In genomic region chr6:47304848-47305490, GRCm38 (mm10) we compare ENCODE assay signal across 22 mouse cellular contexts.
A peak's percentile ranks its signal among the peaks of the same experiment; 100 is the strongest.
DNase-seq lines count a peak whose midpoint lies in the region; ATAC-seq and TF ChIP-seq lines count a peak whose summit lies in the region.
"Had no signal": no experiment of that assay in that cellular context is flagged by ENCODE, and none has a peak within 500 bp of the region (broad histone marks: within the 10 kb centered on the region; RNA-seq: fewer than 3 reads in every experiment).

No protein-coding gene starts in this region.

- H3K4me3 ChIP-seq in lung, postnatal 0 days (ENCODE audit: low read depth, low read length): no peak overlapping the region
- H3K4me3 ChIP-seq in embryonic facial prominence, embryonic 14.5 days (ENCODE audit: low read depth, low read length): no peak overlapping the region
- H3K4me3 ChIP-seq: erythroblast, embryonic 14.5 days; forebrain, embryonic 10.5 days; heart, embryonic 10.5 days; hindbrain, embryonic 13.5 days had no signal

- no peaks in the 10 kb centered on the region for H3K9me3 ChIP-seq in lung, postnatal 0 days (ENCODE audit: low read length)
- no peaks in the 10 kb centered on the region for H3K9me3 ChIP-seq in embryonic facial prominence, embryonic 14.5 days (ENCODE audit: control insufficient read depth, low read length)
- H3K9me3 ChIP-seq: forebrain, embryonic 10.5 days; heart, embryonic 10.5 days; hindbrain, embryonic 13.5 days had no signal

- ATAC-seq in lung, postnatal 0 days: no peak
- ATAC-seq in embryonic facial prominence, embryonic 14.5 days (ENCODE audit: low read depth): peak; percentile 87
- ATAC-seq: forebrain, embryonic 14.5 days; hindbrain, postnatal 0 days; Patski had no signal

- H3K4me2 ChIP-seq in lung, postnatal 0 days (replicated peaks; ENCODE audit: low read depth, low read length): no peak overlapping the region
- H3K4me2 ChIP-seq in embryonic facial prominence, embryonic 14.5 days (ENCODE audit: low read depth, low read length): peak overlapping the region; percentile 28
- H3K4me2 ChIP-seq: hindbrain, embryonic 13.5 days had no signal

- no peak for TF ChIP-seq EP300 in lung, postnatal 0 days (IDR thresholded peaks at IDR 0.05)

- TF ChIP-seq CTCF in lung, postnatal 0 days (IDR thresholded peaks at IDR 0.05): no peak

- no peaks in the 10 kb centered on the region for H3K36me3 ChIP-seq in lung, postnatal 0 days (ENCODE audit: insufficient read depth, low read length)
- H3K36me3 ChIP-seq in embryonic facial prominence, embryonic 14.5 days (ENCODE audit: control insufficient read depth, insufficient read depth, low read length): no peaks in the 10 kb centered on the region
- H3K36me3 ChIP-seq: heart, embryonic 10.5 days; hindbrain, embryonic 13.5 days had no signal

- no peaks in the 10 kb centered on the region for H3K4me1 ChIP-seq in lung, postnatal 0 days (ENCODE audit: insufficient read depth, low read depth, low read length)
- H3K4me1 ChIP-seq in embryonic facial prominence, embryonic 14.5 days (ENCODE audit: control insufficient read depth, insufficient read depth, low read length): peaks cover 10% of the 10 kb centered on the region; the same call in 1 of the 2 replicates

- DNase-seq in gastrocnemius, postnatal 10 days: peak; percentile 11
- DNase-seq in gastrocnemius, adult 18-20 months (ENCODE audit: low spot score): no peak
- DNase-seq in lung, postnatal 0 days (ENCODE audit: low spot score): peak; percentile 52
- no peak for DNase-seq in lung, postnatal 10 days
- DNase-seq in embryonic facial prominence, embryonic 14.5 days (ENCODE audit: low spot score): peak; percentile 90
- peak; percentile 23 for DNase-seq in gastrocnemius, postnatal 25 days
- no peak for DNase-seq in kidney, adult 9 months
- DNase-seq: adrenal gland, adult 2 months; adrenal gland, postnatal 25 days; cerebellum, adult 18-20 months; cerebellum, adult 9-11 months; cerebellum, postnatal 36 days; heart, adult 18-20 months; heart, postnatal 14 days had no signal

- H3K27ac ChIP-seq in lung, postnatal 0 days (ENCODE audit: low read length): no peak overlapping the region
- peak overlapping the region; percentile 59 for H3K27ac ChIP-seq in embryonic facial prominence, embryonic 14.5 days (replicated peaks; ENCODE audit: low read depth, low read length)
- H3K27ac ChIP-seq: forebrain, embryonic 10.5 days; heart, embryonic 10.5 days; hindbrain, embryonic 13.5 days; hindbrain, postnatal 0 days had no signal

- H3K27me3 ChIP-seq in lung, postnatal 0 days (replicated peaks; ENCODE audit: insufficient read depth, low read length): no peaks in the 10 kb centered on the region
- no peaks in the 10 kb centered on the region for H3K27me3 ChIP-seq in embryonic facial prominence, embryonic 14.5 days (replicated peaks; ENCODE audit: control insufficient read depth, insufficient read depth, low read length)
- H3K27me3 ChIP-seq: CH12.LX; hindbrain, embryonic 13.5 days had no signal

- WGBS in lung, postnatal 0 days: 39% methylated on average over 11 of the region's 11 CpGs
- 26% methylated on average over 11 of the region's 11 CpGs for WGBS in embryonic facial prominence, embryonic 14.5 days

- H3K9ac ChIP-seq in lung, postnatal 0 days (replicated peaks; ENCODE audit: low read depth): no peak overlapping the region
- no peak overlapping the region for H3K9ac ChIP-seq in embryonic facial prominence, embryonic 14.5 days (ENCODE audit: low read depth, low read length)
- H3K9ac ChIP-seq: hindbrain, embryonic 13.5 days had no signal

Comparison
In these comparisons a context has a peak if more than half of its experiments do, and no peak if none do; other contexts are left out.
1. DNase-seq: peak in gastrocnemius, postnatal 10 days (single experiment), lung, postnatal 0 days (single experiment), embryonic facial prominence, embryonic 14.5 days (single experiment) and gastrocnemius, postnatal 25 days (single experiment); none in gastrocnemius, adult 18-20 months (single experiment), lung, postnatal 10 days (single experiment) and kidney, adult 9 months (single experiment).